Mouse (Mus musculus) CH12.LX (cell line): Measurements from ENCODE around the gene Oas1d.
"Not testable (repeated sequence)": the region's sequence is repeated elsewhere in the genome, so short reads cannot be mapped to it uniquely, and the experiment has no call there.

ENCODE experiments used
- CTCF ChIP-seq, 2 experiments: IDR thresholded peaks in 1 of 2; conservative IDR thresholded peaks in 1 of 2; 2 replicates each; pipeline ENCODE4 v1.5.1; 2011 to 2012; ENCODE audit warnings: low read depth in 2 of 2, low read length in 2 of 2, improper control_type of control experiment in 1 of 2, inconsistent platforms in 1 of 2, mild to moderate bottlenecking in 1 of 2, moderate library complexity in 1 of 2
- EP300 ChIP-seq: IDR thresholded peaks from 2 replicates; pipeline ENCODE4 v1.6.1; 2011; ENCODE audit warnings: low read length, improper control_type of control experiment
- ZMIZ1 ChIP-seq: IDR thresholded peaks from 2 replicates; pipeline ENCODE4 v1.6.1; 2012; ENCODE audit warnings: low read depth, mild to moderate bottlenecking, inconsistent platforms, low read length, improper control_type of control experiment

DNA sequence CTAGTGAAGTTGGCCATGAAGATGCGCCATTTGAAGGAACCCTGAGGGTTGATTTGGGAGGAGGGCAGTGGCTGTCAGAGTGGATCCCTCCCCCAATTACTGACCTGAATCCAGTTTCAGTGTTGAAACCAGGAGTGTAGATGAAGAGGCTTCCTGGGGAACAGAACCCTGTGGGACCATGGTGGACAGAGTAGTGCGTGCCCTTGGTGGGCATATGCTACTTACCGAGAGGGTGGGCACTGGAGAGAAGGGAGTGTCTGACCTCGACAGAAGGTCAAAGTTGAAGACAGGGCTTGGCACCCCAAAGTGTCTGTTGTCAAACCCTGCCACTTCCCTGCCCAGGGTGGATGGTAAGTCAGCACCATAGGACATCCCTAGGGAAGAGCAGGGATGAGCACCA lies 20.5 kb upstream of the Oas1d start:
- TF ChIP-seq ZMIZ1; CTCF (conservative IDR thresholded peaks at IDR 0.05 in 1 of 2, IDR thresholded peaks at IDR 0.05 in 1 of 2; ENCODE audit: low read depth in 2 of 2, low read length in 2 of 2); EP300: not testable (repeated sequence)
